Comparison of ENCODE assay signal across 8 mouse cellular contexts in genomic region chr16:5146367-5147036, GRCm38 (mm10). TPM values are rescaled to one million over a fixed set of nuclear protein-coding genes. Genes with fewer than 3 reads are reported as not detected.
DNase-seq lines count a peak whose midpoint lies in the region; ATAC-seq and TF ChIP-seq lines count a peak whose summit lies in the region.

No protein-coding gene starts in this region.

- H3K4me3 ChIP-seq in embryonic facial prominence, embryonic 11.5 days (ENCODE audit: low read depth, low read length) = peak overlapping the region; percentile 27
- peak overlapping the region; percentile 42 for H3K4me3 ChIP-seq in kidney, adult 2 months (ENCODE audit: insufficient read depth, low read depth, low read length)
- peak overlapping the region; percentile 43 for H3K4me3 ChIP-seq in liver, embryonic 11.5 days (ENCODE audit: low read depth, low read length)

- H3K36me3 ChIP-seq in embryonic facial prominence, embryonic 11.5 days (replicated peaks; ENCODE audit: control insufficient read depth, insufficient read depth, low read depth, low read length) = no peaks in the 10 kb centered on the region
- no peaks in the 10 kb centered on the region for H3K36me3 ChIP-seq in kidney, adult 2 months (ENCODE audit: control insufficient read depth, insufficient read depth, low read length)
- H3K36me3 ChIP-seq in liver, embryonic 11.5 days (ENCODE audit: control insufficient read depth, insufficient read depth, low read length) = no peaks in the 10 kb centered on the region

- peak; percentile 90 for ATAC-seq in embryonic facial prominence, embryonic 11.5 days (replicated peaks; ENCODE audit: insufficient number of reproducible peaks, low FRiP score, low TSS enrichment, low read depth)
- ATAC-seq in liver, embryonic 11.5 days (replicated peaks; ENCODE audit: low FRiP score) = peak; percentile 91
- ATAC-seq in monocyte, adult 5-6 weeks (replicated peaks; ENCODE audit: insufficient number of reproducible peaks, low FRiP score, low TSS enrichment, poor library complexity, severe bottlenecking) = 0 out of 2 replicates have a peak, but pooled peaks have one; percentile 6

- peaks cover 3% of the 10 kb centered on the region; the same call in 1 of the 2 replicates for H3K27me3 ChIP-seq in embryonic facial prominence, embryonic 11.5 days (ENCODE audit: control insufficient read depth, insufficient read depth, low read length)
- H3K27me3 ChIP-seq in kidney, adult 2 months (replicated peaks; ENCODE audit: control insufficient read depth, insufficient read depth, low read length) = no peaks in the 10 kb centered on the region; the same call in 1 of the 2 replicates
- peaks cover 6% of the 10 kb centered on the region; the same call in 1 of the 2 replicates for H3K27me3 ChIP-seq in liver, embryonic 11.5 days (replicated peaks; ENCODE audit: control insufficient read depth, insufficient read depth, low read length)

- TF ChIP-seq CTCF in kidney, adult 2 months (conservative IDR thresholded peaks at IDR 0.05; ENCODE audit: insufficient read depth, insufficient read length, low read depth, low read length) = 0 out of 2 replicates have a peak, but pooled peaks have one; percentile 1

- DNase-seq in CD4-positive helper T cell, adult 2 months (ENCODE audit: low read depth, low spot score) = peak; percentile 10
- DNase-seq in adrenal gland, postnatal 10 days = peak; percentile 84
- peak; percentile 82 for DNase-seq in embryonic facial prominence, embryonic 11.5 days (ENCODE audit: low spot score)
- DNase-seq in heart, adult 9 months (ENCODE audit: low spot score in 2 of 2) = peak; percentile 63 to 68
- peak; percentile 93 for DNase-seq in kidney, adult 2 months
- DNase-seq in liver, embryonic 11.5 days (ENCODE audit: low spot score) = peak; percentile 82
- DNase-seq in testis, postnatal 14 days (ENCODE audit: low spot score) = peak; percentile 67

- peak overlapping the region; percentile 56 for H3K4me2 ChIP-seq in embryonic facial prominence, embryonic 11.5 days (ENCODE audit: low read depth, low read length)
- peak overlapping the region; percentile 74 for H3K4me2 ChIP-seq in liver, embryonic 11.5 days

- no peak overlapping the region for H3K27ac ChIP-seq in embryonic facial prominence, embryonic 11.5 days (replicated peaks; ENCODE audit: low read depth, low read length)
- no peak overlapping the region for H3K27ac ChIP-seq in kidney, adult 2 months (ENCODE audit: insufficient read depth, low read depth, low read length)
- no peak overlapping the region for H3K27ac ChIP-seq in liver, embryonic 11.5 days (ENCODE audit: low read depth, low read length)

- H3K9ac ChIP-seq in embryonic facial prominence, embryonic 11.5 days (replicated peaks; ENCODE audit: low read length) = no peak overlapping the region
- no peak overlapping the region for H3K9ac ChIP-seq in liver, embryonic 11.5 days (ENCODE audit: low read depth, low read length)

- 2% methylated on average over 26 of the region's 26 CpGs for WGBS in embryonic facial prominence, embryonic 11.5 days
- whole genome bisulfite sequencing in kidney, adult 2 months = under 1% methylated on average over 26 of the region's 26 CpGs
- 2% methylated on average over 26 of the region's 26 CpGs for WGBS in liver, embryonic 11.5 days

- H3K4me1 ChIP-seq in embryonic facial prominence, embryonic 11.5 days (ENCODE audit: control insufficient read depth, insufficient read depth, low read length) = no peaks in the 10 kb centered on the region
- no peaks in the 10 kb centered on the region for H3K4me1 ChIP-seq in kidney, adult 2 months (ENCODE audit: control insufficient read depth, insufficient read depth, low read length)
- H3K4me1 ChIP-seq in liver, embryonic 11.5 days (replicated peaks; ENCODE audit: control insufficient read depth, insufficient read depth, low read length) = peaks cover 4% of the 10 kb centered on the region

- no peak for TF ChIP-seq POLR2A in kidney, adult 2 months (IDR thresholded peaks at IDR 0.05; ENCODE audit: low read depth, low read length)

- H3K9me3 ChIP-seq in embryonic facial prominence, embryonic 11.5 days (replicated peaks; ENCODE audit: control insufficient read depth, low read length) = no peaks in the 10 kb centered on the region
- no peaks in the 10 kb centered on the region for H3K9me3 ChIP-seq in liver, embryonic 11.5 days (ENCODE audit: control insufficient read depth, low read length)

RNA-seq across cellular contexts. Expression of gene Sec14l5, which starts 0.4 kb away (rescaled TPM):
- under 1 TPM; 0.39 to 0.76 TPM for total RNA-seq in adrenal gland, postnatal 10 days (2021)
- polyA plus RNA-seq in embryonic facial prominence, embryonic 11.5 days (2014; fragmentation: Nextera tagmentation; extraction: Ambion mirVana) = 0.07 and 0.08 TPM in 2 replicates
- polyA plus RNA-seq in kidney, adult 2 months (2012; rRNA removed) = 0.07 and 0.34 TPM in 2 replicates
- polyA plus RNA-seq in liver, embryonic 11.5 days (2014; fragmentation: Nextera tagmentation; extraction: Ambion mirVana) = not detected in 2 replicates
- total RNA-seq in monocyte, adult 5-6 weeks (2017) = 0.19 TPM in 1 of 3 replicates, not detected in the others

RNA-seq across cellular contexts. Expression of gene Ppl, which starts 14.3 kb away (rescaled TPM):
- total RNA-seq in adrenal gland, postnatal 10 days (2021) = 1 to 10 TPM; 2.0 to 2.3 TPM
- 1.6 and 2.0 TPM in 2 replicates for polyA plus RNA-seq in embryonic facial prominence, embryonic 11.5 days (2014; fragmentation: Nextera tagmentation; extraction: Ambion mirVana)
- 3.3 and 3.9 TPM in 2 replicates for polyA plus RNA-seq in kidney, adult 2 months (2012; rRNA removed)
- 0.83 and 1.1 TPM in 2 replicates for polyA plus RNA-seq in liver, embryonic 11.5 days (2014; fragmentation: Nextera tagmentation; extraction: Ambion mirVana)
- total RNA-seq in monocyte, adult 5-6 weeks (2017) = 0.29 to 0.78 TPM (median 0.53 TPM) in 3 replicates

RNA-seq across cellular contexts. Expression of gene Nagpa, which starts 57.3 kb away (rescaled TPM):
- 10 to 100 TPM; 19.3 to 20.2 TPM for total RNA-seq in adrenal gland, postnatal 10 days (2021)
- polyA plus RNA-seq in embryonic facial prominence, embryonic 11.5 days (2014; fragmentation: Nextera tagmentation; extraction: Ambion mirVana) = 10.7 and 13.6 TPM in 2 replicates
- 29.4 and 30.5 TPM in 2 replicates for polyA plus RNA-seq in kidney, adult 2 months (2012; rRNA removed)
- 29.2 and 30.0 TPM in 2 replicates for polyA plus RNA-seq in liver, embryonic 11.5 days (2014; fragmentation: Nextera tagmentation; extraction: Ambion mirVana)
- 66.9 to 77.6 TPM (median 67.0 TPM) in 3 replicates for total RNA-seq in monocyte, adult 5-6 weeks (2017)

Comparison
In these comparisons a context has a peak if more than half of its experiments do, and no peak if none do; other contexts are left out.
1. DNase-seq: peak in every context shown above with its lines; median percentile 93 in kidney, adult 2 months; 84 in adrenal gland, postnatal 10 days; 82 in embryonic facial prominence, embryonic 11.5 days; 82 in liver, embryonic 11.5 days; 67 in testis, postnatal 14 days; 66 in heart, adult 9 months; 10 in CD4-positive helper T cell, adult 2 months.
2. ATAC-seq: peak in every context shown above with its lines; median percentile 91 in liver, embryonic 11.5 days; 90 in embryonic facial prominence, embryonic 11.5 days; 6 in monocyte, adult 5-6 weeks.